Mouse (Mus musculus): ENCODE data around the gene Mgll. TPM values are rescaled to one million over a fixed set of nuclear protein-coding genes. Genes with fewer than 3 reads are reported as not detected.

Mgll gene
- total RNA-seq, 2 experiments from 2014 or later: 83.6 to 88.1 TPM

GRCm38 (mm10) chr6:88793872-88794271, 69.7 kb downstream of the Mgll start:
- no peak for DNase-seq (ENCODE audit: low spot score in 2 of 2)

DNA sequence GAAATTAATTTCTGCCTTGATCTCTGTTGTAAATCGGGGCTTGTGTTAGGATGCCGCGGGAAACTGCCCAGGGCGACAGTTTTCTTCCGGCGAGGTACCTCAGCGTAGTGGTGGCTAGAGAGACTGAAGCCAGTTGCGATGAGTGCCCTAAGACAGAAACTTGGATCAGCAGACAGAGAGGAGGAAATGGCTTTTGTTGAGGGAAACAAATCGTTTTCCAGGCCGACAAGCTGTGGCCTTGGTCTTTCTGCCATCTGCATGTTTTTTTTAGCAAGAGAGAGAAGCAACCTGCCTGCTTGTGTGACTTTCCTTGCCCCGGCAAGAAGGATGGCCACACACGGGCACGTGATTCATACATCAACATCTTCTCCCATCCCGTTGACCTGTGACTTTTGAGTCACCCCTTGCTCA, 70.4 kb downstream of the Mgll start:
- DNase-seq (ENCODE audit: low spot score in 2 of 2): no peak

DNA sequence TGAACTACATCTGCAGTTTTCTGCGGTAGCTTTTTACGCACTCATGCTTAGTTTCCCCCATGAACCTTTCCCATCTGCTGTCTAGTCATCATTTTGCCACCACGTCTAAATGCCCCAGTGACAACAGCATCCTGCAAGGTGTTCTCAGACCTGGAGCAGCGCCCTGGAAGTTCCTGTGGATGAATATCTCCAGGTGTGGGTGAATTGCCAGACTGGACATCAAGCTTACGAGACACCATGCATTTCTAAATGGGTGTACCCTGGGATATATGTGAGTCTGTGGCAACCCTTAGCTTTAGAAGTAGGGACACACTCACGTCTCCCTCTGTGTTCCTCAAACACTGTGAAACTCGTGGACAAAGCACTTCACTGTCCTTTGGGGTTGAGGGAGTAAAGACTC, 76.0 kb downstream of the Mgll start:
- no peak for DNase-seq (ENCODE audit: low spot score in 2 of 2)

GRCm38 (mm10) chr6:88800735-88801134, 76.5 kb downstream of the Mgll start:
- no peak for DNase-seq (ENCODE audit: low spot score in 2 of 2)

DNA sequence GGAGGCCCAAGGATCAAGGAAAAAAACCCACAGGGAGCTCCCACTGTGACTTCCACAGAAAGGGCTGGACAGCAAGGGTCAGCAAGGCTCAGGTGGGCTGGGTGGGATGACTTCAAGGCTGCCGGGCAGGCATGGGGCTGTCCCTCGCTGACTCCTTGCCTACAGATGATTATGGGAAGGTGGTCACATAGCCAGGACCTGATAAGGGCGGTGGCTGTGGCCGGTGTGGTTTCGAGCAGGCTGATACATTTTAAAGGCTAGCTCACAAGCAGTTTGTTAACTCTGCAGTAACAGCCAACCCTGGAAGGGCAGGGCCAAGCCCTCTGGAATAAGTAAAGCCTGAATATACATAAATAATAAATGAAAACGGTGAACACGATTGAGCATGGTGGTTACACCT, 78.8 kb downstream of the Mgll start:
- DNase-seq (ENCODE audit: low spot score in 2 of 2): no peak

DNA sequence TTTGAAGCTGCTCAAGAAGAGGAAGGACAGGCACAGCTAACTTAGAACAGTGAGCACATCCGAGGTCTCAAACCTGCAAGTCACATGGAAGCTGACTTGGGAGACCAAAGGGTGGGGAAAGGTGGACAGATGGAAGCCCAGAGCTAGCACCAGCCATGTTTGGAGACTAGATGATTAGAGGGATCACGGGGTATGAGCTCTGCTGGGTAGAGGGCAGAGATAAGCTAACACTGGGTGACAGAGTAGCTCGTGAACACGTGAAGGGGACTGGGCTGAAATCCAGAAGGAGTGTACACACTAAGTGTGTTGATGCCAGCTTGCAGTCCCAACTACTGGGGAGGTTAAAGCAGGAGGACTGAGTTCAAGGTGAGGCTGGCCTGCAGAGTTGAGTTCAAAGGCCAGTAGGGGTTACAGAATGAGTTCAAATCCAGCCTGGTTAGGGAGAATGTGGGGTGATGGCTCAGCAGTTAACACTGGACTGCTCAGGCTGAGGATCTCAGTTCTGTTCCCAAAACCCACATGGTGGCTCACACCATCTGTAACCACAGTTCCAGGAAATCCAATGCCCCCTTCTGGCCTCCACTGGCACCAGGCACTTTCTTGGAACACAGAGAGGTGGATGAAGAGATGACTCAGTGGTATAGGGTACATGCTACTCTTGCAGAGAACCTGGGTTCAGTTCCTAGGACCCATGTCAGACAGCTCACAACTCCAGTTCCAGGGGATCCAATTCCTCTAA, 79.9 kb downstream of the Mgll start:
- no peak for DNase-seq (ENCODE audit: low spot score in 2 of 2)

- no peak for DNase-seq (ENCODE audit: low spot score in 2 of 2)
These were observed 80.9 kb downstream of the Mgll start for GRCm38 (mm10) chr6:88804966-88805577.

- no peak for DNase-seq (ENCODE audit: low spot score in 2 of 2)
These were observed 85.2 kb downstream of the Mgll start for GRCm38 (mm10) chr6:88809091-88810037.

DNA sequence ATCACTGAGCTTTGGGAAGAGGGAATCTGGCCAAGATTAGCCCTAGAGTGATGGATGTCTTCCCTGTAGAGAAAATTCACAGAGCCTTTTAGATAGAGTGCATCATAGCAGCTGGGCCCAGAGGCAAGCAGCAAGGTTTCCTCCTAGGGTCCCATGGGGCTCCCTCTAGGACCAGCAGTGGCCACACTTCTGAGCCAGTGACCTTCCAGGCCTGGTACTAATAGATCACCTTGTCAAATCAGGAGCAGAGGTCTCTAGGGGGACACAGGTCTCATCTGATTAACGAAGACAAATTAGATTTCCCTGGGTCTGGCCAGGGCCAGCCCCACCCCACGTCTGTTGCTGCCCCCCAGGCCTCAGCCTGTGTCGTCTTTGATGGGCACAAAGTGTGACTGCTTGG, 86.1 kb downstream of the Mgll start:
- no peak for DNase-seq (ENCODE audit: low spot score in 2 of 2)

GRCm38 (mm10) chr6:88811396-88811795, 87.2 kb downstream of the Mgll start:
- DNase-seq (ENCODE audit: low spot score in 2 of 2): no peak

GRCm38 (mm10) chr6:88811880-88812400, 87.7 kb downstream of the Mgll start:
- DNase-seq (ENCODE audit: low spot score in 2 of 2): no peak

DNA sequence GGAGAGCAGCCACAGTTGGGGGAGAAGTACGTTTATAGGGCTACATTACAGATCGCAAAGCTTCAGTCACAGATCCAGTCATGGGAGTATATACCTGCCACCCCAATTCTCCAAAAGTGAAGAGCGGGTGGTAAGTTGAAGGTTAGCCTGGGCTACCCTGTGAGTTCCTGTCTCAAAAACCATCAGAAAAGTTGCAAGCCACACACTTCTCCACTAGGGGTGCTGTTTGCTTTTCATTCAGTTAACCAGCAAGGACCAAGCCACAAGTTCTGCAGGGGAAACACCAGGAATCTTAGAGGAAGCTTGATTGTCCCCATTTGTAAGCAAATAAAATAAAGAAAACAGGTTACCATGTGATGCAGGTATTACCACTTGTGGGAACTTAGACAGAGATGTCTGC, 88.7 kb downstream of the Mgll start:
- no peak for DNase-seq (ENCODE audit: low spot score in 2 of 2)

- no peak for DNase-seq (ENCODE audit: low spot score in 2 of 2)
These were observed 89.6 kb downstream of the Mgll start for GRCm38 (mm10) chr6:88813832-88814231.

DNA sequence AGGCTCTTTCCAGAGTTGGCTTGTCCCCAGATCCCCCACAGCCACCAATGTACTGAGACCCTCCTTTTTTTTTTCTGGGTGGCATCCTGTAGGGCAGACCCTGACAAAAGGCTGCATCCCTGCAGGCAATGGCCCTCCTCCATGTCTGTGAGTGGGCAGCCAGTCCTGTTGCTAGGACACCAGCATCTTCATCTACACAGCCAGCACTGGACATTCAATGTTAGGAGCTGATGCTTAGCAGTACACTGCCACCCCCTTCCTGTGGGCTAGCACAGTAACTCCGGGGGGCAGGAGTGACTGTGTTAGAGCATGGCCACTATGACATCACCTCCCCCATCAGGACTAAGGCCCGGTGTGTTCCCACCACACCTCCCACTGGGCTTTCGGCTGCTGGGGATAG, 90.8 kb downstream of the Mgll start:
- no peak for DNase-seq (ENCODE audit: low spot score in 2 of 2)

GRCm38 (mm10) chr6:88815489-88815888, 91.3 kb downstream of the Mgll start:
- DNase-seq (ENCODE audit: low spot score in 2 of 2): no peak

DNA sequence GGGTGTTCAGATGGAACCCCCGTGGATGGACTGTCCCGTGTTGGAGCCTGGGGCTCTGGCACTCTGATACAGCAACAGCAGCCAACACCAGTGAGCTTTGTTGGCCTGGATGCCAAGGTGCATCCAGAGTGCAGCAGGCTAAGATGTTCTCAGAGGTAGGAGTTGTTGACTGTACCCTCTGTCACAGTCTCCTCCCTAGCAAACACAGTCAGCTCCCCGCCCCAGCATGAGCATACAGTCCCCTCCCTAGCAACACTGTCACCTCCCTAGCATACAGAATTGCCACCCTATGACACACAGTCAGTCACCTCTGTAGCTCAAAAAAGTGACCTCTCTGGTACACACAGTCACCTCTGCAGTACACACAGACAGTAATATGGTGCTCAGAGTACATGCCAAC, 92.7 kb downstream of the Mgll start:
- DNase-seq (ENCODE audit: low spot score in 2 of 2): no peak

DNA sequence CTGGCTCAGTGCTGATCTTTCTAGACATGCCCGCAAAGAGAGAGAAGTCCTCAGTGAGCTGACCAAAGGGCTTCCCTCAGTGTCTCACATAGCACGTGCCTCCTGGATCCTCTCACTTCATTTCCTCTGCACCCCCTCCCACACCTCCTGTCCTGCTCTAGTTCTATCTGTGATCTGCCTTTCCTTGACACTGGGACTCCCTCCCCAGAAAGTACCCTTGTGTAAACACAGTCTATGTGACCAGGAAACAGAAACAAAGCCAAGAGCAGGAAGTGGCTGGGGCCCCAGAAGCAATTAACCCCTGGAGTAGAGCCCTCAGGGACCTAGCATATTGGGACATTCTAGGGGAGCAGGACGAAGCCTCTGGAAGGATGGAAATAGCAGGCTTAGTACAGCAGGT, 96.6 kb downstream of the Mgll start:
- no peak for DNase-seq (ENCODE audit: low spot score in 2 of 2)

DNA sequence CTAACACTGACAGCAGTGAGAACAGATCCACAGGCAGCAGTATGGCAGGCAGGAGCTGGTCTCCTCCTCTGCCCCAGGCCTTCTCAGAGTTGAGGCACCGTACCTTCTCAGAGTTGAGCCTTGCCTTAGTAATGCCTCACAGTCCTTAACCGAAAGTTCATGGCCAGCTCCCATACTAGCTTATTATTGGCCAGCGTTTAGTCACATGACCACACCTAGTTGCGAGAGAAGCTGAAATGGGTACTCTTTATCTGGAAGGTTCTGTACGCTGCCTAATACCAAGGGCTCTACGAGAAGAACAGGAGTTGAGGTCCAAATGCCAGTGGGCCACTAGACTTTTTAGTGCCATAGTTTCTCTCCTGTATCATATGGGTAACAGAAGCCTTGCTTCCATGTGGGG, 97.1 kb downstream of the Mgll start:
- DNase-seq (ENCODE audit: low spot score in 2 of 2): no peak

- DNase-seq (ENCODE audit: low spot score in 2 of 2): peak in 1 of 2 experiments; percentile 33
These were observed 97.7 kb downstream of the Mgll start for GRCm38 (mm10) chr6:88821901-88822300.

DNA sequence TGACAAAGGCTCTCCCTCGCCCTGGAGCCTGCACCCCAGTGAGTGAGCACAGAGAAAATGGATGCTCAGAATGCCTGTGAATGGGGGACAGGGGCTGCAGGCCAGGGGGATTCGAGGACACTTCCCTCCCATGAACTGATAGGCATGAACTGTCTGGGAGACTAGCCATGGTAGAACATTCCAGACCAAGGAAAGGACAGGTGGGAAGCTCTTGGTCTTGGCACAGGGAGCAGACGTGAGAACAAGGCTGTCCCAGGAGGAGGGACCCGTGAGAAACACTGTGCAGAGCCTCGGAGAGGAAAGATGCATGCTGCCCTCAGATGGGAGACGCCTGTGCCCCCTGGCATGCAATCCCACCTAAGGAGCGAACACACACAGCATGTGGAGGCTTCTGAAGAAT, 100.0 kb downstream of the Mgll start:
- no peak for DNase-seq (ENCODE audit: low spot score in 2 of 2)

DNA sequence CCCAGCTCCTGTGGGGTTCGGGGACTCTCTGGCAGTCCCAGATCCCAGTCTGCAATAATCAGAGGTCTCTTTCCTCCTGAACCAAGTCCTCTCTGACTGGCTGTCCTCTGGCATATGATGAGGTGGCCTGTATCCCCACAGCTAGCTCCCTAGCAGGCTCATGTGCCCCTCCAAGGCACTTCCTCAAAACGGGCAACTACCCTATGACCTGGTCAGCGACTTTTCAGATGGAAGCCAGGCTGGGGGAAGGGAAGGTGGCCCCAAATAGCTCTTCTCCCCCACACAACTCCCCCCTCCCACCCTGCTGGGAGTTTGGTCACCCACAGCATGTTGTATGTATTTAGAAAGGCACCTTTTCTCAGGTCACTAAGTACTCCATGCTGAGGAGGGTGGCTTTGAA, 101.9 kb downstream of the Mgll start:
- no peak for DNase-seq (ENCODE audit: low spot score in 2 of 2)

- peak; percentile 48 to 57 for DNase-seq (ENCODE audit: low spot score in 2 of 2)
These were observed 102.3 kb downstream of the Mgll start for GRCm38 (mm10) chr6:88826545-88826944.

All from adrenal gland, postnatal 4 days (tissue).